Mouse (Mus musculus): ENCODE results near the gene Npas2.

The Npas2 gene

GRCm38 (mm10) chr1:39287831-39288230 is 94.3 kb downstream of the Npas2 start:
- no peak for DNase-seq

- no peak for DNase-seq
Measured at GRCm38 (mm10) chr1:39288425-39288824, 94.9 kb downstream of the Npas2 start.

- DNase-seq = no peak
Measured at GRCm38 (mm10) chr1:39292001-39292400, 98.5 kb downstream of the Npas2 start.

GRCm38 (mm10) chr1:39298294-39298693 is 104.8 kb downstream of the Npas2 start:
- no peak for DNase-seq

GRCm38 (mm10) chr1:39300243-39300642 is 106.7 kb downstream of the Npas2 start:
- DNase-seq = no peak

GRCm38 (mm10) chr1:39300676-39301075 is 107.1 kb downstream of the Npas2 start:
- no peak for DNase-seq

GRCm38 (mm10) chr1:39302246-39302645 is 108.7 kb downstream of the Npas2 start:
- no peak for DNase-seq

GRCm38 (mm10) chr1:39303054-39303649 is 109.6 kb downstream of the Npas2 start:
- no peak for DNase-seq

GRCm38 (mm10) chr1:39307291-39307690 is 113.8 kb downstream of the Npas2 start:
- no peak for DNase-seq

- DNase-seq = no peak
Measured at GRCm38 (mm10) chr1:39307971-39308370, 114.4 kb downstream of the Npas2 start.

GRCm38 (mm10) chr1:39309548-39309947 is 116.0 kb downstream of the Npas2 start:
- no peak for DNase-seq

- no peak for DNase-seq
Measured at GRCm38 (mm10) chr1:39312345-39312967, 118.9 kb downstream of the Npas2 start.

GRCm38 (mm10) chr1:39313352-39314245 is 120.1 kb downstream of the Npas2 start:
- no peak for DNase-seq

- no peak for DNase-seq
Measured at GRCm38 (mm10) chr1:39317935-39318334, 124.4 kb downstream of the Npas2 start.

- no peak for DNase-seq
Measured at GRCm38 (mm10) chr1:39318870-39319269, 125.3 kb downstream of the Npas2 start.

GRCm38 (mm10) chr1:39321954-39322353 is 128.4 kb downstream of the Npas2 start:
- no peak for DNase-seq

- no peak for DNase-seq
Measured at GRCm38 (mm10) chr1:39325228-39325627, 131.7 kb downstream of the Npas2 start.

- DNase-seq = no peak
Measured at GRCm38 (mm10) chr1:39327546-39327945, 134.0 kb downstream of the Npas2 start.

GRCm38 (mm10) chr1:39330857-39331594 is 137.5 kb downstream of the Npas2 start:
- no peak for DNase-seq

- no peak for DNase-seq
Measured at GRCm38 (mm10) chr1:39332456-39332855, 138.9 kb downstream of the Npas2 start.

- no peak for DNase-seq
Measured at GRCm38 (mm10) chr1:39335561-39336196, 142.1 kb downstream of the Npas2 start.

- DNase-seq = no peak
Measured at GRCm38 (mm10) chr1:39336788-39337187, 143.3 kb downstream of the Npas2 start.

GRCm38 (mm10) chr1:39338831-39339230 is 145.3 kb downstream of the Npas2 start:
- DNase-seq = no peak
